Mouse (Mus musculus) forebrain, embryonic 11.5 days (tissue): ENCODE measurements around the gene Hbp1. TPM values are rescaled to one million over a fixed set of nuclear protein-coding genes. Genes with fewer than 3 reads are reported as not detected.

ENCODE experiments used
- ATAC-seq: fragments of 200-750 bp; cut with Nextera tagmentation; replicated peaks from 2 replicates; pipeline ENCODE4 v1.8.0; 2017; ENCODE audit warnings: moderate TSS enrichment; ENCODE audit not compliant: low FRiP score
- DNase-seq: peaks from one replicate; pipeline ENCODE4 v3.0.0-alpha.2; 2017; ENCODE audit warnings: low spot score
- H3K27ac ChIP-seq: fragments of 300-500 bp; sonication (generic); 2 replicates; pipeline ENCODE4 v1.5.1; 2014; ENCODE audit warnings: low read depth, low read length
- H3K27me3 ChIP-seq: fragments of 300-500 bp; sonication (generic); 2 replicates; pipeline ENCODE4 v1.6.1; 2014; ENCODE audit warnings: mild to moderate bottlenecking, low read length, mixed read lengths; ENCODE audit not compliant: control insufficient read depth, insufficient read depth
- H3K36me3 ChIP-seq: fragments of 300-500 bp; sonication (generic); 2 replicates; pipeline ENCODE4 v1.6.1; 2014; ENCODE audit warnings: mild to moderate bottlenecking, low read length, moderate library complexity, mixed read lengths; ENCODE audit not compliant: control insufficient read depth, insufficient read depth
- H3K4me1 ChIP-seq: fragments of 300-500 bp; sonication (generic); replicated peaks from 2 replicates; pipeline ENCODE4 v1.6.1; 2014; ENCODE audit warnings: low read length, mixed read lengths; ENCODE audit not compliant: control insufficient read depth, insufficient read depth
- H3K4me2 ChIP-seq: fragments of 300-500 bp; sonication (generic); 2 replicates; pipeline ENCODE4 v1.6.1; 2014; ENCODE audit warnings: low read depth, mild to moderate bottlenecking, low read length, moderate library complexity, mixed read lengths; ENCODE audit not compliant: severe bottlenecking
- H3K4me3 ChIP-seq: fragments of 300-500 bp; sonication (generic); 2 replicates; pipeline ENCODE4 v1.5.1; 2014; ENCODE audit warnings: low read depth, low read length
- H3K9ac ChIP-seq: fragments of 300-500 bp; sonication (generic); 2 replicates; pipeline ENCODE4 v1.6.1; 2014; ENCODE audit warnings: low read length
- H3K9me3 ChIP-seq: fragments of 300-500 bp; sonication (generic); 2 replicates; pipeline ENCODE4 v1.6.1; 2016; ENCODE audit warnings: low read length, mixed read lengths; ENCODE audit not compliant: control insufficient read depth
- WGBS: fragments of 180-500 bp; shearing (Covaris S2); extraction: QIAGEN DNeasy Blood & Tissue Kit; methylation state at CpG from one replicate; pipeline ENCODE4 v1.1.7; 2014; 5-methylcytosine and 5-hydroxymethylcytosine counted together
- polyA plus RNA-seq: library from polyadenylated mRNA; unstranded; fragments of >200 nt; fragmentation: Nextera tagmentation; extraction: Ambion mirVana; gene quantifications from 2 replicates; pipeline ENCODE4 v1.2.1, GENCODE M21; 2014

Gene Hbp1
- polyA plus RNA-seq, 1 experiment from 2014 or later, result 80.8 TPM

DNA sequence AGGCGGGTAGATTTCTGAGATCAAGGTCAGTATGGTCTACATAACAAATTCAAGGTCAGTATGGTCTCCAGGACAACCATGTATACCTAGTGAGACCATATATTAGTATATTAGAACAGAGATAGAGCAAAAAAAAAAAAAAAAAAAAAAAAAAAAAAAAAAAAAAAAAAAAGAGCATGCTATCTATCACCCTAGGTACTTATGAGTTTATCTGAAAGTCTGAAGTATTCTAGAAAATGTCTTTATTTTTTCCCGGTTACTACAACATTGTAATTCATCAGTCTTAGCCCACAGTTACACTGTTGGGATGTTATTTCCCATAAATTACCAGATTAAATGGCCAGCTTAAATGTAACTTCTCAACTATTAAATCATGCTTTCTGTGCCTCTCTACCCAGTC is 5.9 kb downstream of the Hbp1 start:
- DNase-seq (no peak), ATAC-seq (no peak)
- Histone ChIP-seq H3K4me3 (no peak overlapping the region), H3K36me3 (no peaks in the 10 kb centered on the region; the same call in 1 of the 2 replicates), H3K27me3 (no peaks in the 10 kb centered on the region), H3K9ac (no peak overlapping the region), H3K27ac (no peak overlapping the region), H3K4me2 (no peak overlapping the region), H3K4me1 (no peaks in the 10 kb centered on the region), H3K9me3 (no peaks in the 10 kb centered on the region)
- WGBS, result 98% methylated on average over 2 of the region's 2 CpGs

DNA sequence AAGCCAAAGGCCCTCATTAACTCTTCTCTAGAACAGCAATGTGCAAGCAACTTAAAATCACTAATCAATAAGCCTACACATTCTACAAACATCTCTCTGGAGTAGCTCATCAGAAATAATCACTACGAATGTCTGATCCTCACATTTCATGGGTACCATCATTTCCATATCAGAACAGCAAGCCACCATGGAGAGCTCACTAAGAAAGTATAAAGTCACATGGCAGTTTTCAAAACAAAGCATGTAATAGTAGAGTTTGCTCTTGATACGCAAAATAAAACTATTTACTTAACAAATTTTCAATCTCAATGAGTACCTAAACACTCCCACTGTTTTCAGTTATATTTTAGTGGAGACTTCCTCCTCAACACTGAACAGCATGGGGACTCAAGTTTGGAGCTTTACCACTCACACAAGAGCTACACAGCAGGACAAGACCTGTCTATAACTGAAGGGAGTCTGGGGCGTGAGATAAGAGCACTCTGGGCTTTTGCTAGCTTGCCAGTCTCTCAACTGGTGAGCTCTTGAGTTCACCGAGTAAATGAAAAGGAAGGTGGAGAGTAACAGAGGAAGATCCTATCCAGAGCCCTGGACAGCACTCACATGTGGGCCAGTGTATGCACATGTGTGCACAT is 7.2 kb downstream of the Hbp1 start:
- 91% methylated on average over 4 of the region's 4 CpGs for WGBS
- no peak for DNase-seq
- no peaks in the 10 kb centered on the region; the same call in 1 of the 2 replicates for H3K36me3 ChIP-seq
- H3K9me3 ChIP-seq, result no peaks in the 10 kb centered on the region
- H3K4me3 ChIP-seq, result no peak overlapping the region
- no peak overlapping the region for H3K9ac ChIP-seq
- no peak overlapping the region for H3K27ac ChIP-seq
- H3K4me1 ChIP-seq, result no peaks in the 10 kb centered on the region
- no peaks in the 10 kb centered on the region for H3K27me3 ChIP-seq
- no peak overlapping the region for H3K4me2 ChIP-seq
- ATAC-seq, result no peak

DNA sequence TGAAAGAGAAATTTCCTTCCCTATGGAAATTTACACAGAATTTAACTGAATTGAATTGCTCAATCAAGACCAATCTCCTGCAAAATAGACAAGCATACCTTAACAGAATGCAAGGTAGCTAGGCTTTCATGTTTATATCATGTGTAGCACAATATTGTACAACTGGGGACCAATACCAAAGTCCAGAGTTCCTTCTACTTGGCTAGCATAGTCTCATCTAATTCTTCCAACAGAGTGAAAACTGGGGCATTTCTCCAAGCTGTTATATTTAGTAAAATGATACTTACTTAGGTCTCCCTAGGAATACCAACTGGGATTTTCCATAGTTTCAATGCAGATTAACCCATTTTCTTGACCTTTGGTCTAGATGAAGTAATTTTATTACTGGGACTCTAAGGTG is 11.3 kb downstream of the Hbp1 start:
- H3K9ac ChIP-seq, result no peak overlapping the region
- no peaks in the 10 kb centered on the region for H3K4me1 ChIP-seq
- no peak for ATAC-seq
- H3K27ac ChIP-seq, result no peak overlapping the region
- H3K27me3 ChIP-seq, result no peaks in the 10 kb centered on the region
- no peak for DNase-seq
- no peak overlapping the region for H3K4me3 ChIP-seq
- H3K36me3 ChIP-seq, result no peaks in the 10 kb centered on the region; the same call in 1 of the 2 replicates
- no peaks in the 10 kb centered on the region for H3K9me3 ChIP-seq
- H3K4me2 ChIP-seq, result no peak overlapping the region

DNA sequence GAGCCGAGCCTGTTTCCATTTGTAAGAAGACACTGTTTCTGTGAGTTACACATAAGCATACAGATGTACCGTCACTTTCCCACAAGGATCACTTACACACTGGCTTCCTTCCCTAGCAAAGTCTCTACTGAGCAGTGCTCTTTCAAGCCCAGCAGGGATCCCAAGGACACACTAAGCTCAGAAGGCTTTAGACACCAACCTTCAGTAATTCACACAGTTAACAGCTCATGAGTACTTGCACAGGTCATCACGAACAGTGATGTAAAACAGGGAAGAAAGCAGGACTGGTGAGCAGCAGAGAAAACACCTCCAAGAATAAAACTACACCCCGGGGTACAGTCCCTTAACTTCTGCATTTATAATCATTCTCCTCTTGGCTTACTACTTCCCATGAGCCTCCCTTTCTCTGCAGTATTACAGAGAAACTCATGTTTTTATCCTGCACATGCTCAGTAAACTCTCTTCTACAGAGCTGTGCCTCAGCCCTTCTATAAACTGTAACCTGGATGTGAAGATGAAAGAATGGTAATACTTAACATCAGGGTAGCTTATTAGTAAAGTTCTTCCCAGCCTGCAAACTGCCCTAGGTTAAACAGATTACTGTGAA is 11.8 kb downstream of the Hbp1 start:
- Histone ChIP-seq H3K27ac (no peak overlapping the region), H3K27me3 (no peaks in the 10 kb centered on the region), H3K4me1 (no peaks in the 10 kb centered on the region), H3K9me3 (no peaks in the 10 kb centered on the region), H3K36me3 (no peaks in the 10 kb centered on the region; the same call in 1 of the 2 replicates), H3K4me2 (no peak overlapping the region), H3K4me3 (no peak overlapping the region), H3K9ac (no peak overlapping the region)
- WGBS, result 89% methylated on average over 4 of the region's 4 CpGs
- DNase-seq (no peak), ATAC-seq (no peak)

DNA sequence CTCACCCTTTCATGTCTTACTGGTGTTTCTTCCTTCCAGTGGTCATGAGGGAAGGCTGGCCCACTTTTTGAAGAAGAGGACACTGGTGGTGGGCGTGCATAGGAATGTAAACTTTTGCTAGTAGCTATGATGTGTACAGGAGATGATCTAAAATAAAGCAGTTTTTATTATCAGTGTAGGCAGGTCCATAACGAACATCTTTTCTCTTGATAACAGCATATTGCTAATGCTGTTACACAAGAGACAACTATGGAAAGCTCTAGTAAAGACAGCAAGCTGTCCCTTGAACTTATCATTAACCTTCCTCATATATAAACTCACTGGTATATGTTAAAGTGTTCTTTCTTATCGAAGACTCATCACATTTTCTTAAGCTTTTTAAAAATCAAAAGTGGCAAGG is 12.7 kb downstream of the Hbp1 start:
- Histone ChIP-seq H3K27ac (no peak overlapping the region), H3K4me3 (no peak overlapping the region), H3K27me3 (no peaks in the 10 kb centered on the region), H3K4me1 (no peaks in the 10 kb centered on the region), H3K9me3 (no peaks in the 10 kb centered on the region), H3K36me3 (no peaks in the 10 kb centered on the region; the same call in 1 of the 2 replicates), H3K9ac (no peak overlapping the region), H3K4me2 (no peak overlapping the region)
- 94% methylated on average over 3 of the region's 3 CpGs for WGBS
- no peak for ATAC-seq
- DNase-seq, result no peak

DNA sequence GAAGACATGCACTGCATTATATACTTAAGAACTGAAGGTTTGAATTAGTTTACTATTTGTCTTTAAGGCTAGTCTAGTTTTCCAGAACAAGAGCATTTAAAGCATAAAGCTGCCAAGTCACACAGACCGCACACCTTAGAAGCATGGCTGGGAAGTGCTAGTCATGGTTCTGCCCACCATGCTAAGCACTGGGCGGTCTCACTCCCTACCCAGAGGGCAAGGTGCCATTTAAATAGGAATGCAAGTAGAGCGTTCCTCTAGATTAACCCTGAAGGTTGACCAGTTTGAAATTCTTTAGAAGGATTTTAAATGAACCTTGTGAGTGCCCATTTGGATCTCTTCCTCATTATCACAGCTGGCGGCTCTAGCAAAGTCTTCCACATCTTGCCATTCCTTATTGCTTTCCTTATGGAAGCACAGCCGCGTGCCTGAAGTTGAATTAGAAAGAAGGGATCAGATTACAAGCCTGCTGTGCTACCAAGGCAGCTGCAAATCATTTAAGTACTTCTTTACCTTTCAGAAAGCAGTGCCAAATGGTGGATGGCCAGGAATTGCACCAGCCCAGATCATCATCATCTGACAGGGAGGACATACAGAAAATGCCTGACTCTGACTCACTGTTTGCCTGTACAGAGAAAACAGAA is 13.6 kb downstream of the Hbp1 start:
- no peak for ATAC-seq
- no peaks in the 10 kb centered on the region; the same call in 1 of the 2 replicates for H3K36me3 ChIP-seq
- 32% methylated on average over 6 of the region's 6 CpGs for WGBS

DNA sequence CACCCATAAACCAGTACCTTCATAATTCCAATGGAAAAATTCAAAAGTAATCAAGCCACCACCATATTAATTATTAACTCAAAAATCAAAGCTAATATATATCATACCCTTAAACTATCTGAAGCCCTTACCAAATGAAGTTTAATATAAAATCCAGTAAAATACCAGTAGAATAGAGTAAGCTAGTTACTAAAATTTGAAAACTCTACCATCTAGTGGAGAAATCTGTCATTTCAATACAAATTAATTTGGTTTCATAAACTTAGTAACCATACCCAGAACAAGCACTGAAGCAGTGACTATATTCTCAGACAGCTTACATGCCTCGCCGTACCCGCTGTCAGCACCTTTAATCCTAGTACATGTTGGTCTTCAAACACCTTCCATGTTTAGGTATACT is 18.5 kb downstream of the Hbp1 start:
- 93% methylated on average over 3 of the region's 3 CpGs for WGBS
- no peak for DNase-seq

More for the DNA sequence above, 13.6 kb downstream of the Hbp1 start:
- DNase-seq, result no peak
- no peak overlapping the region for H3K27ac ChIP-seq
- H3K4me3 ChIP-seq, result no peak overlapping the region
- H3K27me3 ChIP-seq, result no peaks in the 10 kb centered on the region
- H3K4me2 ChIP-seq, result no peak overlapping the region
- H3K9ac ChIP-seq, result no peak overlapping the region
- no peaks in the 10 kb centered on the region for H3K4me1 ChIP-seq
- H3K9me3 ChIP-seq, result no peaks in the 10 kb centered on the region

DNA sequence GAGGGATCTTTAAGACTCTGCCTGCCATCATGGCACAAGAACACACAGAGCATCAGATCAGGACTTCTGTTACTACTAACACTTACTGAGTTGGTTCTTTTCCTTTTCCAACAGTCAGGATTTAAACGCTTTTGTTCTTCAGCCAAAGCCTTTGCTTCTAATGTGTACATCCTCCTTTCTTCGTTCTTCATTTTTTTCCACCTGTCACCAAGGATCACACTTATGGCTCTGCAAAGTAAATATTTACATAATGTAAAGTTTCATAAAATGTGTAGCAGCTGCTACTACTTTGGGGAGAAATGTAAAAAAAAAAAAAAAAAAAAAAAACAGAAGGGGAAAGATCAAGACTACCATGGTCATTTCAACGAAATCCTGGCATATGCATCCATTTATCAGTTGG is 21.8 kb downstream of the Hbp1 start:
- H3K27me3 ChIP-seq, result no peaks in the 10 kb centered on the region
- H3K27ac ChIP-seq, result no peak overlapping the region
- no peaks in the 10 kb centered on the region for H3K9me3 ChIP-seq
- DNase-seq, result no peak
- no peaks in the 10 kb centered on the region for H3K4me1 ChIP-seq
- H3K4me2 ChIP-seq, result no peak overlapping the region
- no peak overlapping the region for H3K4me3 ChIP-seq
- WGBS, result 94% methylated on average over 3 of the region's 3 CpGs
- no peak for ATAC-seq
- no peak overlapping the region for H3K9ac ChIP-seq
- H3K36me3 ChIP-seq, result no peaks in the 10 kb centered on the region; the same call in 1 of the 2 replicates

More for the DNA sequence above, 18.5 kb downstream of the Hbp1 start:
- Histone ChIP-seq H3K4me1 (no peaks in the 10 kb centered on the region), H3K9me3 (no peaks in the 10 kb centered on the region), H3K9ac (no peak overlapping the region), H3K4me2 (no peak overlapping the region), H3K36me3 (no peaks in the 10 kb centered on the region; the same call in 1 of the 2 replicates), H3K27me3 (no peaks in the 10 kb centered on the region), H3K4me3 (no peak overlapping the region), H3K27ac (no peak overlapping the region)
- no peak for ATAC-seq
